Mouse (Mus musculus): Measurements from ENCODE around the gene Med26.

GRCm38 (mm10) chr8:72548644-72549313, 709 bp upstream of the Med26 start:
- TF ChIP-seq EP300 (IDR thresholded peaks at IDR 0.05; ENCODE audit: insufficient read depth, low read depth, low read length) (no peak), CTCF (IDR thresholded peaks at IDR 0.05) (no peak), POLR2A (IDR thresholded peaks at IDR 0.05; ENCODE audit: insufficient read depth, low read depth, low read length) (0 out of 2 replicates have a peak, but pooled peaks have one; percentile 6)
